Mouse (Mus musculus): ENCODE data around the gene Nmt1.

DNA sequence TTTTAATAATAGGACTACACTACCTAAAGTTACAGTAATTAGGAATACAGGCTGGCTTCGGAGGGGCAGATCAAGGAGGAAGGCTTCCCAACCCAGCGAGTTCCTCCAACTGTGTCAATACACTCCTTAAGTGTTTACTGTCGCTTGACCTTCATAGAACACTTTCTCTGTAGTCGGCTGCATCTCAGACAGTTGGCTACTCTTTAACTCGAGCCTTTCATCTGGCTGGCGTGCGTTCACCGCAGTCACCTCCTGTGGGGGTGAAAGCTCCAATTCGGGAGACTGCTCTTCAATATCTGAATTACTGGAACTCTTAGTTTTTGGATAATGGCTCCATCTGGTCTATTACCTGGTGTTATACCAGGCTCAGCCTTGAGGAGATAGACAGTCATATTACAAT lies 10.3 kb upstream of the Nmt1 start:
- TF ChIP-seq CTCF (IDR thresholded peaks at IDR 0.05; ENCODE audit: borderline replicate concordance, insufficient read depth, low read length) (no peak), POLR2A (IDR thresholded peaks at IDR 0.05; ENCODE audit: low read depth, low read length) (no peak)

Measured in embryonic fibroblast, embryonic 13.5 days (primary cell).